Mouse (Mus musculus): ENCODE measurements around the gene Gpr157.

Gpr157 gene

GRCm38 (mm10) chr4:150152483-150152882 is 65.3 kb downstream of the Gpr157 start:
- no peak for DNase-seq (ENCODE audit: low read depth)

GRCm38 (mm10) chr4:150155301-150155700 is 68.1 kb downstream of the Gpr157 start:
- DNase-seq (ENCODE audit: low read depth): no peak
